Mouse (Mus musculus) C2C12 (cell line): Measurements from ENCODE around the gene Acsm4. TPM values are rescaled to one million over a fixed set of nuclear protein-coding genes. Genes with fewer than 3 reads are reported as not detected.

Experiments
- H3K27me3 ChIP-seq: one replicate; pipeline ENCODE4 v1.6.1; 2011; ENCODE audit not compliant: control insufficient read depth, insufficient read depth, insufficient read length
- H3K36me3 ChIP-seq: one replicate; pipeline ENCODE4 v1.6.1; 2011; ENCODE audit not compliant: control insufficient read depth, insufficient read depth
- H3K4me3 ChIP-seq: one replicate; pipeline ENCODE4 v1.5.1; 2011; ENCODE audit warnings: mild to moderate bottlenecking, control low read depth; ENCODE audit not compliant: poor library complexity, insufficient read depth, severe bottlenecking
- H3K79me2 ChIP-seq: one replicate; pipeline ENCODE4 v1.6.1; 2011; ENCODE audit not compliant: control insufficient read depth, insufficient read depth
- H3K79me3 ChIP-seq: one replicate; pipeline ENCODE4 v1.6.1; 2011; ENCODE audit warnings: low read depth, control low read depth
- H3ac ChIP-seq: one replicate; pipeline ENCODE3; 2011; ENCODE audit warnings: low read depth; ENCODE audit not compliant: control insufficient read depth, insufficient read length
- CEBPB ChIP-seq: IDR thresholded peaks from one replicate; pipeline ENCODE4 v1.6.1; 2011; ENCODE audit warnings: low read depth, mild to moderate bottlenecking, control low read depth, moderate library complexity
- CTCF ChIP-seq: IDR thresholded peaks from one replicate; pipeline ENCODE4 v1.5.1; 2011; ENCODE audit not compliant: control insufficient read depth, insufficient read depth, insufficient read length
- FOSL1 ChIP-seq: IDR thresholded peaks from one replicate; pipeline ENCODE4 v1.8.0; 2011; ENCODE audit warnings: mild to moderate bottlenecking, low read length; ENCODE audit not compliant: poor library complexity, insufficient read depth, severe bottlenecking
- MAX ChIP-seq: IDR thresholded peaks from one replicate; pipeline ENCODE4 v1.6.1; 2011; ENCODE audit warnings: mild to moderate bottlenecking, control low read depth
- MYOD1 ChIP-seq: IDR thresholded peaks from one replicate; pipeline ENCODE4 v1.6.1; 2011; ENCODE audit warnings: low read depth; ENCODE audit not compliant: control insufficient read depth, insufficient read length
- MYOG ChIP-seq: IDR thresholded peaks from one replicate; pipeline ENCODE4 v1.6.1; 2011; ENCODE audit not compliant: control insufficient read depth, insufficient read length; ENCODE audit errors: extremely low read depth
- USF1 ChIP-seq: IDR thresholded peaks from one replicate; pipeline ENCODE4 v1.6.1; 2011; ENCODE audit warnings: low read depth, mild to moderate bottlenecking, control low read depth, moderate library complexity
- polyA plus RNA-seq: library from polyadenylated mRNA; unstranded; fragments of >200 nt; fragmentation: generic; extraction: Trizol; gene quantifications from one replicate; pipeline ENCODE4 v1.2.1, GENCODE M21; 2012; ENCODE audit warnings: missing spikeins

Acsm4 gene
- polyA plus RNA-seq, 1 experiment, result not detected

GRCm38 (mm10) chr7:119748761-119749160 is 58.9 kb downstream of the Acsm4 start:
- TF ChIP-seq USF1 (no peak), MYOD1 (no peak), CEBPB (no peak), MAX (no peak), MYOG (no peak), CTCF (no peak), FOSL1 (no peak)
- H3K4me3 ChIP-seq, result no peak overlapping the region
- no peaks in the 10 kb centered on the region for H3K79me3 ChIP-seq
- H3K36me3 ChIP-seq, result no peaks in the 10 kb centered on the region
- H3ac ChIP-seq, result no peak overlapping the region
- H3K79me2 ChIP-seq, result no peaks in the 10 kb centered on the region
- H3K27me3 ChIP-seq, result no peaks in the 10 kb centered on the region

GRCm38 (mm10) chr7:119749942-119750341 is 60.1 kb downstream of the Acsm4 start:
- no peaks in the 10 kb centered on the region for H3K36me3 ChIP-seq
- no peak overlapping the region for H3ac ChIP-seq
- no peak overlapping the region for H3K4me3 ChIP-seq
- TF ChIP-seq USF1 (no peak), MYOD1 (no peak), FOSL1 (no peak), MYOG (no peak), CEBPB (no peak), MAX (no peak), CTCF (no peak)
- H3K79me2 ChIP-seq, result no peaks in the 10 kb centered on the region
- H3K27me3 ChIP-seq, result no peaks in the 10 kb centered on the region
- no peaks in the 10 kb centered on the region for H3K79me3 ChIP-seq

GRCm38 (mm10) chr7:119753696-119754095 is 63.9 kb downstream of the Acsm4 start:
- H3K27me3 ChIP-seq, result no peaks in the 10 kb centered on the region
- no peaks in the 10 kb centered on the region for H3K79me3 ChIP-seq
- no peaks in the 10 kb centered on the region for H3K36me3 ChIP-seq
- H3ac ChIP-seq, result no peak overlapping the region
- TF ChIP-seq USF1 (no peak), CEBPB (no peak), CTCF (no peak), MYOG (no peak), MAX (no peak), FOSL1 (no peak), MYOD1 (no peak)
- H3K79me2 ChIP-seq, result no peaks in the 10 kb centered on the region
- H3K4me3 ChIP-seq, result no peak overlapping the region

DNA sequence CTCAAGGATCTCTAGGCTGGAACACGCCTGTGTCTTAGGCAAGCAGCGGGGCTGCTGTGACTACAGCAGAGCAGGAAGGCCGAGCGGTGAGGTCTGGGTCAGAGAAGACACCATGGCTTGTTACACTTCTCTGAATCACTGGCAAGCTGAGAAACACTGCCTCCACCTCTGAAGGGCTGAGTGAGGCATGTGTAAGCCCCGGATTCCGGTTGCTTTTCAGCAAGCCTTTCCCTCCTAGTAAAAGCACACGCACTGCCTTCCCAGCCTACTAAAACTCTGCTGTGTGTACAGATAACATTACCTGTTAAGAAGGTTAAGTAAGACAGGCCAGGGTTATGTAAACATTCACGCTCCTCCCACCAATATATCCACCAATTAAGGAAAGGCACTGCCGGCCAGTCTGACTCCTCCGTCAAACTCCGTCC is 70.7 kb downstream of the Acsm4 start, which contains the start of gene Acsm3:
Gene Acsm3 (plus strand): TSS at position 397 of the 425 bp plus-strand sequence.
- Histone ChIP-seq H3K79me2 (no peaks in the 10 kb centered on the region), H3ac (no peak within 1 kb of the TSS), H3K4me3 (no peak within 1 kb of the TSS), H3K27me3 (no peaks in the 10 kb centered on the region), H3K36me3 (no peaks in the 10 kb centered on the region), H3K79me3 (no peaks in the 10 kb centered on the region)
- no peak for TF ChIP-seq FOSL1
- TF ChIP-seq MAX, result no peak
- TF ChIP-seq USF1, result no peak
- no peak for TF ChIP-seq MYOG
- TF ChIP-seq CTCF, result no peak
- no peak for TF ChIP-seq CEBPB
- TF ChIP-seq MYOD1, result no peak

GRCm38 (mm10) chr7:119762166-119762697 is 72.4 kb downstream of the Acsm4 start:
- H3K36me3 ChIP-seq, result no peaks in the 10 kb centered on the region
- H3ac ChIP-seq, result no peak overlapping the region
- no peaks in the 10 kb centered on the region for H3K79me3 ChIP-seq
- H3K27me3 ChIP-seq, result no peaks in the 10 kb centered on the region
- H3K79me2 ChIP-seq, result no peaks in the 10 kb centered on the region
- no peak overlapping the region for H3K4me3 ChIP-seq
- TF ChIP-seq CTCF, result no peak
- TF ChIP-seq CEBPB, result no peak
- no peak for TF ChIP-seq MYOG
- TF ChIP-seq MAX, result no peak
- TF ChIP-seq FOSL1, result no peak
- TF ChIP-seq USF1, result no peak
- no peak for TF ChIP-seq MYOD1

Other genes starting within 250 kb of the Acsm4 start
- not detected for gene Gp2, start 230.7 kb upstream of the Acsm4 start, polyA plus RNA-seq
- not detected for gene Umod, start 210.7 kb upstream of the Acsm4 start, polyA plus RNA-seq
- gene Acsm5, start 170.6 kb upstream of the Acsm4 start, polyA plus RNA-seq, result not detected
- not detected for gene Pdilt, start 166.5 kb upstream of the Acsm4 start, polyA plus RNA-seq
- gene Acsm2, start 135.7 kb upstream of the Acsm4 start, polyA plus RNA-seq, result not detected
- not detected for gene Acsm1, start 83.0 kb upstream of the Acsm4 start, polyA plus RNA-seq
- gene Thumpd1, start 30.8 kb downstream of the Acsm4 start, polyA plus RNA-seq, result 20.2 TPM
- 0.02 TPM for gene Acsm3, start 70.9 kb downstream of the Acsm4 start, polyA plus RNA-seq
- 3.5 TPM for gene Rexo5, start 104.0 kb downstream of the Acsm4 start, polyA plus RNA-seq
- 3.3 TPM for gene Eri2, start 104.0 kb downstream of the Acsm4 start, polyA plus RNA-seq
- 2.2 TPM for gene Lyrm1, start 205.8 kb downstream of the Acsm4 start, polyA plus RNA-seq
- 4.9 TPM for gene Dcun1d3, start 206.3 kb downstream of the Acsm4 start, polyA plus RNA-seq